Mouse (Mus musculus) G1E (cell line): Measurements from ENCODE around the gene Hs6st2.

ENCODE experiments used
- CTCF ChIP-seq: IDR thresholded peaks from 2 replicates; pipeline ENCODE4 v1.5.1; 2012; ENCODE audit warnings: low read depth, low read length, inconsistent platforms, mixed read lengths
- GATA1 ChIP-seq: IDR thresholded peaks from 2 replicates; pipeline ENCODE4 v1.6.1; 2012; ENCODE audit warnings: borderline replicate concordance, low read length, inconsistent platforms, mixed read lengths
- GATA2 ChIP-seq: IDR thresholded peaks from 2 replicates; pipeline ENCODE4 v1.6.1; 2012; ENCODE audit warnings: low read depth, low read length, inconsistent platforms, borderline replicate concordance

DNA sequence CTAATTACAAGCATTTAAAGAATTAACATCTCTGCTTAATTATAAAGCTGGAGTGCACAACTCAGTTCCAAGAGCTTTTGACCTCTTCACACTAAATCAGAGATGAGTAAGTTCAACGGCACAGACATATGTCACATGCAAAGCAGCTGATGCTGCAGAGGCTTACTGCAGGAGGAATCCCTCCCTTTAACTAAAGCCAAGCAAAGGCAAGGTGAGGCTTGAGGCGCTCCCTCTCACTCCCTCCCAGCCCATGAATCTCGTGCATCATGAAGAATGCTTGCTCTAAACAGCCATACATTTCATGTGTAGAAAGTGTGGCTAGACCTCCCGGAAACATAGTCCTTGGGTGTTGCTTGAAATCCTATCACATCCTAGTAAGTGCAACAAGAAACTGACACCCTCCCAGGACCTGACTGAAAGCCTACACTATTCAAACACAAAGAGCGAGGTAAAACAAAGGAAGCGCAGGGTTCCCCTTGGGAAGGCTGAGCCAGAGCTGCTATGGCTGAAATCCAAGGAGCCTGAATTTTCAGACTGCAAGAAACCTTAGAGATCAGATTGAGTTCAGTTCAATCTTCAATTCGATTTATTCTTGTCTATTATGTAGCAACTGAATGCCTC lies 67.2 kb downstream of the Hs6st2 start:
- TF ChIP-seq GATA2 (no peak), CTCF (no peak), GATA1 (no peak)
